Mouse (Mus musculus) bone marrow, adult 2 months (tissue): ENCODE measurements around the gene Stk11.

Experiments
- CTCF ChIP-seq: fragments of 200-500 bp; IDR thresholded peaks from 2 replicates; pipeline ENCODE4 v1.5.1; 2011; ENCODE audit warnings: low read length, control low read depth; ENCODE audit not compliant: control insufficient read depth, insufficient read depth
- POLR2A ChIP-seq: fragments of 200-500 bp; IDR thresholded peaks from 2 replicates; pipeline ENCODE4 v1.6.1; 2011; ENCODE audit warnings: low read depth, mild to moderate bottlenecking, control low read depth, low read length, borderline replicate concordance; ENCODE audit not compliant: control insufficient read depth

DNA sequence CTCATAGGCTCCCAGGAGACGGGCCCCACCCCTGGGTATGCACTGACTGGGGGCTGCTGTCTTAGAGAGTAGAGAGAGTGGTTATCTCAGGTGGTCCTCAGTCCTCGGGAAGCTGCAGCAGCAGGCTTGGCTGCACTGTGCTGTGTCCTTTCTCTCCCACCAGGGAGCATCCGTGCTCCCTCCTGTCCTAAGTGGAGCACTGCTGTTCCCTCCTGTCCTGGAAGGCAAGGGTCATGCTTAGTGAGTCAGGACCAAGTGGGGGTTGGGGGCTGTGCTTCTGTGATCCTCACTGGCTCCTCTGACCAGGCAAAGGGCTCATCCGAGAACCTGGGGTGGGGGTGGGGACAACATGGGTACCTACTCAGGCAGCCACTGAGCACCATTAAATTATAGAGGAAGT, 26.5 kb upstream of the Stk11 start:
- TF ChIP-seq CTCF: no peak
- no peak for TF ChIP-seq POLR2A
